Mouse (Mus musculus) embryonic fibroblast, embryonic 13.5 days (primary cell): ENCODE measurements around the gene Gtf3c5.
A peak's percentile ranks its signal among the peaks of the same experiment; 100 is the strongest.

Experiments
- CTCF ChIP-seq: IDR thresholded peaks from 2 replicates; pipeline ENCODE4 v1.5.1; 2011; ENCODE audit warnings: mild to moderate bottlenecking, control low read depth, low read length, moderate library complexity, borderline replicate concordance; ENCODE audit not compliant: insufficient read depth
- POLR2A ChIP-seq: IDR thresholded peaks from 2 replicates; pipeline ENCODE4 v1.6.1; 2011; ENCODE audit warnings: low read depth, mild to moderate bottlenecking, control low read depth, low read length, moderate library complexity

DNA sequence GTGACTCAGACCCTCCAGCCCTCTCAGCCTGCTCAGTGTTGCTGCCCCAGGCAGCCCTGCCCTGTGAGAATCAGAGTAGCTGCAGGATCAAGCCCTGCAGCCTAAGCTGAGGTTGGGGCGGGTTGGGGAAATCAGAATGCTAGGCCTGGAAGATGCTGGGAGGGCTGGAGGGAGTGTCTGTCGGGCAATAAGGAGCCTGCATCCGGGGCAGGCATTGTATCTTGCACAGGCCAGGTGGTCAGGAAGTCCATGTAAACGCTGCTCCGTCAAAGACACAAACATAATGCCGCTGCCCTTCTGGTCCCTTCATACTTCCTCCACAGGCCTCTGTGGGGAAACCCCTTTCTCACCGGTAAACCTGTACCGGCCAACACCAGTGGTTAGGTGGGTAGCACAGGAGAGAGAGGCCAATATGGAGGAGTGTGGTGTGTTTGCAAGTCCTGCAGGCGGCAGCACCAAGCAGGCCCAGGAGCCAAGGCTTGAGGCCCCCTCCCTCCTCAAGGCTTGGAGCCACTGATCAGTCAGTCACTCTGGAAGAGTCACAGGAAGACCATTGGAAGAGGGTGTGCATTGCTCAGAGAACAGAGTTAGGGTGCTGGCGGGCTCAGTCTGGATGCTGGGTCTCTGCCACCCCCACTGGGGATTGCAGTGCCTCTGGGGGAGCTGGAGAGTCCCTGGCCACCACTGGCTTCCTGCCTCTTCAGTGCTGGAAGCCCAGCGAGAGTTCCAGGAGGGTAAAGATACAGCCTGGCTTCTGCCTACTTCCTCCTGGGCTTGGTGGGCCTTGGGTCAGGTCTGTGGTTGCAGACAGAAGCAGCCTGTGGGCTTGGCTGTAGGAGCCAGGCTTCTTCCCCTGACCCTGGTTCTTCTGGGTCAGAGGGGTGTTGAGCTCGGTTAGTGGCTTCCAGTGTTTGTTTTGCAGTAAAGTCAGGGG is 57.3 kb downstream of the Gtf3c5 start:
- TF ChIP-seq POLR2A (no peak), CTCF (peak; percentile 35; the same call in 1 of the 2 replicates)
